In genomic region chr14:115467960-115468359, GRCm38 (mm10) we compare ENCODE assay signal across 12 mouse cellular contexts.
DNase-seq lines count a peak whose midpoint lies in the region; ATAC-seq lines count a peak whose summit lies in the region.
"Had no signal": no experiment of that assay in that cellular context is flagged by ENCODE, and none has a peak within 500 bp of the region (broad histone marks: within the 10 kb centered on the region; RNA-seq: fewer than 3 reads in every experiment).

No protein-coding gene starts in this region.

- H3K9ac ChIP-seq in forebrain, embryonic 11.5 days (ENCODE audit: low read length) = no peak overlapping the region
- H3K9ac ChIP-seq in forebrain, embryonic 12.5 days = no peak overlapping the region
- no peak overlapping the region for H3K9ac ChIP-seq in limb, embryonic 11.5 days (ENCODE audit: low read length)
- H3K9ac ChIP-seq: embryonic facial prominence, embryonic 12.5 days had no signal

- H3K4me1 ChIP-seq in forebrain, embryonic 11.5 days (replicated peaks; ENCODE audit: control insufficient read depth, insufficient read depth, low read length) = no peaks in the 10 kb centered on the region
- no peaks in the 10 kb centered on the region for H3K4me1 ChIP-seq in forebrain, embryonic 12.5 days
- no peaks in the 10 kb centered on the region for H3K4me1 ChIP-seq in limb, embryonic 11.5 days (ENCODE audit: control insufficient read depth, insufficient read depth, low read length)
- peaks cover 14% of the 10 kb centered on the region for H3K4me1 ChIP-seq in limb, embryonic 10.5 days
- H3K4me1 ChIP-seq: embryonic facial prominence, embryonic 12.5 days had no signal

- H3K9me3 ChIP-seq in forebrain, embryonic 11.5 days (ENCODE audit: control insufficient read depth, low read length) = no peaks in the 10 kb centered on the region
- no peaks in the 10 kb centered on the region for H3K9me3 ChIP-seq in forebrain, embryonic 12.5 days
- no peaks in the 10 kb centered on the region for H3K9me3 ChIP-seq in limb, embryonic 11.5 days (ENCODE audit: control insufficient read depth, low read length)
- no peaks in the 10 kb centered on the region for H3K9me3 ChIP-seq in limb, embryonic 10.5 days (replicated peaks)
- H3K9me3 ChIP-seq: embryonic facial prominence, embryonic 12.5 days had no signal

- 67% methylated on average over 5 of the region's 5 CpGs for WGBS in forebrain, embryonic 11.5 days
- WGBS in forebrain, embryonic 12.5 days = 69% methylated on average over 5 of the region's 5 CpGs
- 45% methylated on average over 5 of the region's 5 CpGs for WGBS in limb, embryonic 11.5 days
- WGBS in limb, embryonic 10.5 days = 59% methylated on average over 5 of the region's 5 CpGs

- no peak for DNase-seq in forebrain, embryonic 11.5 days (ENCODE audit: low spot score)
- peak; percentile 55 for DNase-seq in limb, embryonic 11.5 days (ENCODE audit: low spot score)
- DNase-seq in limb, embryonic 10.5 days (ENCODE audit: low spot score) = no peak
- DNase-seq in brain, adult 2 months (ENCODE audit: low read depth, low spot score) = peak; percentile 66
- no peak for DNase-seq in kidney, adult 18-20 months
- DNase-seq in urinary bladder, adult 18-20 months (ENCODE audit: low spot score in 2 of 2) = no peak
- DNase-seq: adrenal gland, postnatal 25 days; heart, adult 11 months had no signal

- H3K27ac ChIP-seq in forebrain, embryonic 11.5 days (ENCODE audit: low read depth, low read length) = no peak overlapping the region
- H3K27ac ChIP-seq in forebrain, embryonic 12.5 days = no peak overlapping the region
- H3K27ac ChIP-seq in limb, embryonic 11.5 days (replicated peaks; ENCODE audit: low read depth, low read length) = no peak overlapping the region
- H3K27ac ChIP-seq in limb, embryonic 10.5 days = no peak overlapping the region
- H3K27ac ChIP-seq: embryonic facial prominence, embryonic 12.5 days had no signal

- H3K27me3 ChIP-seq in forebrain, embryonic 11.5 days (ENCODE audit: control insufficient read depth, insufficient read depth, low read length) = no peaks in the 10 kb centered on the region
- no peaks in the 10 kb centered on the region for H3K27me3 ChIP-seq in forebrain, embryonic 12.5 days
- H3K27me3 ChIP-seq in limb, embryonic 11.5 days (ENCODE audit: control insufficient read depth, insufficient read depth, low read length) = no peaks in the 10 kb centered on the region
- H3K27me3 ChIP-seq in limb, embryonic 10.5 days (ENCODE audit: low read depth, poor library complexity, severe bottlenecking) = no peaks in the 10 kb centered on the region
- H3K27me3 ChIP-seq: embryonic facial prominence, embryonic 12.5 days had no signal

- no peak overlapping the region for H3K4me3 ChIP-seq in forebrain, embryonic 11.5 days (ENCODE audit: low read depth, low read length)
- H3K4me3 ChIP-seq in forebrain, embryonic 12.5 days (replicated peaks) = no peak overlapping the region
- H3K4me3 ChIP-seq in limb, embryonic 11.5 days (ENCODE audit: low read depth, low read length) = no peak overlapping the region
- H3K4me3 ChIP-seq in limb, embryonic 10.5 days = no peak overlapping the region
- H3K4me3 ChIP-seq: embryonic facial prominence, embryonic 12.5 days had no signal

- no peaks in the 10 kb centered on the region for H3K36me3 ChIP-seq in forebrain, embryonic 11.5 days (ENCODE audit: control insufficient read depth, insufficient read depth, low read length)
- no peaks in the 10 kb centered on the region for H3K36me3 ChIP-seq in forebrain, embryonic 12.5 days (replicated peaks)
- H3K36me3 ChIP-seq in limb, embryonic 11.5 days (ENCODE audit: control insufficient read depth, insufficient read depth, low read length) = no peaks in the 10 kb centered on the region
- H3K36me3 ChIP-seq in limb, embryonic 10.5 days = no peaks in the 10 kb centered on the region
- H3K36me3 ChIP-seq: embryonic facial prominence, embryonic 12.5 days had no signal

- no peak overlapping the region for H3K4me2 ChIP-seq in forebrain, embryonic 11.5 days (ENCODE audit: low read depth, low read length, severe bottlenecking)
- no peak overlapping the region for H3K4me2 ChIP-seq in forebrain, embryonic 12.5 days
- no peak overlapping the region for H3K4me2 ChIP-seq in limb, embryonic 11.5 days (ENCODE audit: low read depth, severe bottlenecking)
- H3K4me2 ChIP-seq: embryonic facial prominence, embryonic 12.5 days; liver, embryonic 11.5 days had no signal

- 0 out of 2 replicates have a peak, but pooled peaks have one; percentile 46 for ATAC-seq in forebrain, embryonic 11.5 days (replicated peaks; ENCODE audit: low FRiP score)
- no peak for ATAC-seq in forebrain, embryonic 12.5 days (ENCODE audit: low FRiP score)
- ATAC-seq in limb, embryonic 11.5 days (ENCODE audit: insufficient number of reproducible peaks, low FRiP score, low TSS enrichment, low read depth) = no peak
- ATAC-seq in megakaryocyte progenitor cell, adult 5-6 weeks (replicated peaks; ENCODE audit: poor library complexity) = peak; percentile 76

Comparison
In these comparisons a context has a peak if more than half of its experiments do, and no peak if none do; other contexts are left out.
1. ATAC-seq: peak in forebrain, embryonic 11.5 days (single experiment) and megakaryocyte progenitor cell, adult 5-6 weeks (single experiment); none in forebrain, embryonic 12.5 days (single experiment) and limb, embryonic 11.5 days (single experiment).
2. DNase-seq: peak in limb, embryonic 11.5 days (single experiment) and brain, adult 2 months (single experiment); none in forebrain, embryonic 11.5 days (single experiment), limb, embryonic 10.5 days (single experiment), kidney, adult 18-20 months (single experiment) and urinary bladder, adult 18-20 months (0 of 2).